Mouse (Mus musculus) myocyte (in vitro differentiated cells): ENCODE results near the gene Serpina3a. TPM values are rescaled to one million over a fixed set of nuclear protein-coding genes. Genes with fewer than 3 reads are reported as not detected.

Experiments
- H3K27me3 ChIP-seq: one replicate; pipeline ENCODE4 v1.6.1; 2011; ENCODE audit not compliant: control insufficient read depth, insufficient read depth, insufficient read length
- H3K36me3 ChIP-seq: one replicate; pipeline ENCODE4 v1.6.1; 2011; ENCODE audit not compliant: control insufficient read depth, insufficient read depth
- H3K4me2 ChIP-seq: one replicate; pipeline ENCODE4 v1.6.1; 2011; ENCODE audit warnings: low read depth, control low read depth
- H3K4me3 ChIP-seq: one replicate; pipeline ENCODE4 v1.5.1; 2011; ENCODE audit warnings: mild to moderate bottlenecking, control low read depth, moderate library complexity
- H3K79me2 ChIP-seq: one replicate; pipeline ENCODE4 v1.6.1; 2011; ENCODE audit not compliant: control insufficient read depth, insufficient read depth
- H3ac ChIP-seq: one replicate; pipeline ENCODE4 v1.6.1; 2011; ENCODE audit not compliant: control insufficient read depth, insufficient read length
- CEBPB ChIP-seq: IDR thresholded peaks from 2 replicates; pipeline ENCODE4 v1.6.1; 2011; ENCODE audit warnings: mild to moderate bottlenecking, moderate library complexity; ENCODE audit not compliant: poor library complexity, insufficient read depth, severe bottlenecking
- E2F4 ChIP-seq: IDR thresholded peaks from one replicate; pipeline ENCODE4 v1.6.1; 2011; ENCODE audit warnings: mild to moderate bottlenecking, control low read depth, moderate library complexity; ENCODE audit not compliant: insufficient read depth
- MAX ChIP-seq: IDR thresholded peaks from one replicate; pipeline ENCODE4 v1.6.1; 2011; ENCODE audit warnings: low read depth, mild to moderate bottlenecking, control low read depth
- MYOD1 ChIP-seq, 3 experiments: IDR thresholded peaks; one replicate each; pipeline ENCODE4 v1.6.1; 2011; ENCODE audit warnings: control low read depth in 2 of 3, low read depth in 2 of 3, mild to moderate bottlenecking in 2 of 3, moderate library complexity in 1 of 3; ENCODE audit not compliant: insufficient read length in 2 of 3, control insufficient read depth in 1 of 3
- MYOG ChIP-seq, 3 experiments: IDR thresholded peaks; one replicate each; pipeline ENCODE4 v1.6.1; 2011; ENCODE audit warnings: control low read depth in 2 of 3, low read depth in 2 of 3, mild to moderate bottlenecking in 2 of 3; ENCODE audit not compliant: insufficient read length in 2 of 3, control insufficient read depth in 1 of 3, insufficient read depth in 1 of 3
- POLR2A ChIP-seq: IDR thresholded peaks from one replicate; pipeline ENCODE4 v1.6.1; 2011; ENCODE audit warnings: low read depth, mild to moderate bottlenecking, control low read depth, moderate library complexity; ENCODE audit not compliant: insufficient read length
- POLR2AphosphoS2 ChIP-seq: IDR thresholded peaks from one replicate; pipeline ENCODE4 v1.6.1; 2011; ENCODE audit warnings: low read depth, control low read depth; ENCODE audit not compliant: insufficient read length
- REST ChIP-seq: IDR thresholded peaks from one replicate; pipeline ENCODE4 v1.6.1; 2011; ENCODE audit warnings: mild to moderate bottlenecking, control low read depth, moderate library complexity; ENCODE audit not compliant: insufficient read depth, insufficient read length
- SRF ChIP-seq: IDR thresholded peaks from one replicate; pipeline ENCODE4 v1.6.1; 2011; ENCODE audit warnings: low read depth; ENCODE audit not compliant: control insufficient read depth, insufficient read length
- TCF12 ChIP-seq: IDR thresholded peaks from one replicate; pipeline ENCODE4 v1.6.1; 2011; ENCODE audit warnings: mild to moderate bottlenecking, control low read depth; ENCODE audit not compliant: poor library complexity, insufficient read depth, severe bottlenecking
- TCF3 ChIP-seq: IDR thresholded peaks from one replicate; pipeline ENCODE4 v1.6.1; 2011; ENCODE audit warnings: low read depth, control low read depth; ENCODE audit not compliant: insufficient read length
- USF1 ChIP-seq: IDR thresholded peaks from one replicate; pipeline ENCODE4 v1.6.1; 2011; ENCODE audit warnings: low read depth, mild to moderate bottlenecking, control low read depth, moderate library complexity
- polyA plus RNA-seq: library from polyadenylated mRNA; unstranded; fragments of >200 nt; fragmentation: generic; extraction: Trizol; gene quantifications from one replicate; pipeline ENCODE4 v1.2.1, GENCODE M21; 2012; ENCODE audit warnings: missing spikeins

The Serpina3a gene
- polyA plus RNA-seq, 1 experiment = not detected

DNA sequence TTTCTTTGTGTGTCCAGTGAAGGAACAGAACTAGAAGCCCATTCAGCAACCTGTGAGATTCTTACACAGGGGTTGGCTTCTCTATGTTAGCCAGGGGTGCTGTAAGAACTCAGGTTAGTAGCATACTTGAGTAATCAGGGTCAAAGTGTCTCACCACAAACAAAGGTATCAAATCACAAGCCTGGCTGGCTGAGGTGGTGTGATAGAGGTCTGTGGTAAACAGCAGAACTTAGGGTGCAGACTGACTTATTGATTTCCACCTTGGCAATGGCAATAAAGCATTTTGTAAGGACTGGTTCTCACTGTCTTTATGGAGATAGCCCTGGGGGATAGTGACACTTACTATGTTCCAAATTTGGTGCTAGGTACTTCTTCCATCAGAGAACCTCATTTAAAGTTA is 6.7 kb upstream of the Serpina3a start:
- H3ac ChIP-seq = no peak overlapping the region
- H3K36me3 ChIP-seq = no peaks in the 10 kb centered on the region
- no peak overlapping the region for H3K4me3 ChIP-seq
- no peaks in the 10 kb centered on the region for H3K79me2 ChIP-seq
- no peak for TF ChIP-seq POLR2A
- no peak for TF ChIP-seq TCF12
- TF ChIP-seq POLR2AphosphoS2 = no peak
- TF ChIP-seq MAX = no peak
- TF ChIP-seq CEBPB = no peak
- TF ChIP-seq REST = no peak
- TF ChIP-seq MYOD1 (IDR thresholded peaks at IDR 0.05; ENCODE audit: control insufficient read depth in 1 of 3, insufficient read length in 2 of 3, low read depth in 2 of 3) = no peak
- TF ChIP-seq USF1 = no peak
- no peak for TF ChIP-seq SRF
- no peaks in the 10 kb centered on the region for H3K27me3 ChIP-seq
- no peak overlapping the region for H3K4me2 ChIP-seq

DNA sequence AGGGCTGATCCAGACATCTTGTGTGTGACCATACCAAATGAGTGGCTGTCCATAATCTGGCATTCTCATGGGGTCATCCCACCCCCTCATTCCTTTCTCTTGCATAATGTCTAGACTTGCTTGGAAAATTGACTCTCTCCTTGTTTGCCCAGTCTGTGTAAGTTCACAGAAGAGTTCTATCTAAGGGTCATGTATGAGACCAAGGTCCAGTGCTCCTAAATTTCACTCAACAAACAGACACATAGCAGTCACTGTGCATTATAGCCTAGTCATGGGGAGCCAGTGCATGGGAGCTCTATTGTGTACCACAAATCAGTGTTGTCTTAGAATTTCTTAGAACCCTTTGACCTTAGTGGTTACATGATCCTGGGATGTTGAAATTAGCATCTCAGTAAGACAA is 5.6 kb upstream of the Serpina3a start:
- H3K4me3 ChIP-seq = no peak overlapping the region
- no peaks in the 10 kb centered on the region for H3K27me3 ChIP-seq
- H3K36me3 ChIP-seq = no peaks in the 10 kb centered on the region
- no peak overlapping the region for H3ac ChIP-seq
- no peak overlapping the region for H3K4me2 ChIP-seq
- no peaks in the 10 kb centered on the region for H3K79me2 ChIP-seq
- TF ChIP-seq MYOG (IDR thresholded peaks at IDR 0.05; ENCODE audit: control insufficient read depth in 1 of 3, insufficient read depth in 1 of 3, insufficient read length in 2 of 3, low read depth in 2 of 3) = no peak
- no peak for TF ChIP-seq E2F4
- TF ChIP-seq MYOD1 (IDR thresholded peaks at IDR 0.05; ENCODE audit: control insufficient read depth in 1 of 3, insufficient read length in 2 of 3, low read depth in 2 of 3) = no peak

DNA sequence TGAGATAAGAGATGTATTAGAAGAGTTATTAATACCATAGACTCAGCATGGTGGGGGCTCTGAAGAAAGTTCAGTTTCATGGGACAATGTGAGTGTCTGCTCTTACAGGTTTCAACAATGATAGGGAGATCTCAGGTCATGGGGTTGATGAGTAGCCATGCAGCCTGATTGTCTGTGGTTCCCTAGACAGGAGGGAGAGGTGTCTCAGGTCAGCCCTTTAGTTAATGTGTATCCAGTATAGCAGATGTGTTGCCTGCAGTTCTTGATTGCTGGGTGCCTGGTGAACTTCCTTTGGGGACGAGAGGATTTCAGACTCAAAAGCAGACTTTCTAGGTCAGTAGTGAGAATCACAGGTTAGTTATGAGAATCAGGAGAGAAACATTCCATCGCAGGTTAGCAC is 4.0 kb upstream of the Serpina3a start:
- Histone ChIP-seq H3K4me2 (no peak overlapping the region), H3K4me3 (no peak overlapping the region), H3ac (no peak overlapping the region), H3K27me3 (no peaks in the 10 kb centered on the region), H3K36me3 (no peaks in the 10 kb centered on the region), H3K79me2 (no peaks in the 10 kb centered on the region)
- TF ChIP-seq POLR2AphosphoS2 = no peak

DNA sequence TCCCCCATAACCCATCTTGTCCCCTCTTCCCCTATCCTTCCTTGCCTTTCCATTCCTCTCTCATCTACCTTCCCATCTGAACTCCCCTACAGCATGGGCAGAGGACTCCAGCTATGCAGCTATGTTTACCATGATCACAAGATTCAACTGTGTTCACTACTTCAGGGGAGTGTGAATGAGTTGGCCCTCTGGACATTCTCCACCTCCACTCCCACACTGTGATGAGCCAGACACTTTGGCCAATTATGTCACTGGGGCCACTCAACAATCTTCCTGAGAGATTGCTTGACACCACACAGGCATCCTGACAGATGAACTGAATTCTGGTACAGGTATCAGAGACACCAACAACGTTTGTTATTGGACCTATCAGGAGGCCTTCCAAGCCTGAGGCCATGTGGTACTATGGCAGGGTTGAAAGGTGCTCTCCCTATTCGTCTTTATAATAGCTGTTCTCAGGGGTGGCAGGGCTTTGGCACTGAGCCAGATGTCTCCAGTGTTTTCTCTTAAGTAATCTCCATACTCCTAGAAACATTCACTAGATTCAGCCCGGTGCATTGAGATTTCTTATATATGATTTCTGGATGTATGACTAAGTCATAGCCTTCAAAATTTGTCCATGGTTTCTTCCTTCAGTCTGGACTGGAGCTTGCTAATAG is 2.5 kb downstream of the Serpina3a start:
- no peak overlapping the region for H3K4me2 ChIP-seq
- H3K79me2 ChIP-seq = no peaks in the 10 kb centered on the region
- H3K36me3 ChIP-seq = no peaks in the 10 kb centered on the region
- no peaks in the 10 kb centered on the region for H3K27me3 ChIP-seq
- H3ac ChIP-seq = no peak overlapping the region
- no peak for TF ChIP-seq POLR2A
- no peak for TF ChIP-seq SRF
- no peak for TF ChIP-seq USF1
- no peak for TF ChIP-seq E2F4
- TF ChIP-seq MAX = no peak
- TF ChIP-seq MYOG (IDR thresholded peaks at IDR 0.05; ENCODE audit: control insufficient read depth in 1 of 3, insufficient read depth in 1 of 3, insufficient read length in 2 of 3, low read depth in 2 of 3) = no peak
- TF ChIP-seq REST = no peak
- no peak for TF ChIP-seq POLR2AphosphoS2
- no peak for TF ChIP-seq MYOD1 (IDR thresholded peaks at IDR 0.05; ENCODE audit: control insufficient read depth in 1 of 3, insufficient read length in 2 of 3, low read depth in 2 of 3)
- no peak for TF ChIP-seq TCF12
- no peak for TF ChIP-seq TCF3
- no peak for TF ChIP-seq CEBPB
- no peak overlapping the region for H3K4me3 ChIP-seq

DNA sequence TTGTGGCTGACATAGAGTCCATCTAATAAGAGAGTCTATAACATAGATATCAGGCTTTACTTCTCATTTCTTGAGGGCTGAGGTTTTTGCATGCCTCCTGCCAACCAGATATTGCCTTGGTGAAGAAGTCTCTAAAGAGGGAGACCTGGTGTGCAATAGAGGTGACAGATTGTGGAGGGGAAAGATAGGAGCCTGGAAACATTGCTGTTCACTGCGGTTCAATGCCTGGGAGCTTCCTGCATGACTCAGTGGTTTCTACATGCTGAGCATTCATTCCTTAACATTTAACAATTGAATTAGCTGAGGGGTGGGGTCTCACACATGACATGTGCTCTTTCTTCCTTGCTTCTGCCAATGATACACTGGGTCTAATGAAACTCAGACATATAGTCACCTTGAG is 10.6 kb downstream of the Serpina3a start:
- TF ChIP-seq TCF3 (no peak), POLR2AphosphoS2 (no peak), MYOG (IDR thresholded peaks at IDR 0.05; ENCODE audit: control insufficient read depth in 1 of 3, insufficient read depth in 1 of 3, insufficient read length in 2 of 3, low read depth in 2 of 3) (no peak), MYOD1 (IDR thresholded peaks at IDR 0.05; ENCODE audit: control insufficient read depth in 1 of 3, insufficient read length in 2 of 3, low read depth in 2 of 3) (no peak), CEBPB (no peak), REST (no peak), E2F4 (no peak), SRF (no peak), USF1 (no peak), POLR2A (no peak), MAX (no peak), TCF12 (no peak)
- no peak overlapping the region for H3K4me3 ChIP-seq
- no peaks in the 10 kb centered on the region for H3K27me3 ChIP-seq
- H3K79me2 ChIP-seq = no peaks in the 10 kb centered on the region
- no peak overlapping the region for H3ac ChIP-seq
- H3K36me3 ChIP-seq = no peaks in the 10 kb centered on the region
- no peak overlapping the region for H3K4me2 ChIP-seq
